Mouse (Mus musculus) midbrain, embryonic 16.5 days (tissue): ENCODE data around the gene Zyg11b. TPM values are rescaled to one million over a fixed set of nuclear protein-coding genes. Genes with fewer than 3 reads are reported as not detected.

Source experiments
- ATAC-seq: fragments of 200-750 bp; cut with Nextera tagmentation; 2 replicates; pipeline ENCODE4 v1.8.0; 2017; ENCODE audit warnings: moderate TSS enrichment
- H3K27ac ChIP-seq: fragments of 300-500 bp; sonication (generic); 2 replicates; pipeline ENCODE4 v1.5.1; 2014; ENCODE audit warnings: mild to moderate bottlenecking, low read length, mixed read lengths
- H3K27me3 ChIP-seq: fragments of 300-500 bp; sonication (generic); 2 replicates; pipeline ENCODE4 v1.6.1; 2014; ENCODE audit warnings: low read depth, low read length, mixed read lengths; ENCODE audit not compliant: control insufficient read depth, insufficient read depth
- H3K36me3 ChIP-seq: fragments of 300-500 bp; sonication (generic); 2 replicates; pipeline ENCODE4 v1.6.1; 2014; ENCODE audit warnings: mild to moderate bottlenecking, low read length, moderate library complexity, mixed read lengths; ENCODE audit not compliant: control insufficient read depth, insufficient read depth
- H3K4me1 ChIP-seq: fragments of 300-500 bp; sonication (generic); 2 replicates; pipeline ENCODE4 v1.6.1; 2014; ENCODE audit warnings: mild to moderate bottlenecking, low read length, mixed read lengths; ENCODE audit not compliant: control insufficient read depth, insufficient read depth
- H3K4me2 ChIP-seq: fragments of 300-500 bp; sonication (generic); 2 replicates; pipeline ENCODE4 v1.6.1; 2014; ENCODE audit warnings: mild to moderate bottlenecking, low read length, mixed read lengths
- H3K4me3 ChIP-seq: fragments of 300-500 bp; sonication (generic); 2 replicates; pipeline ENCODE4 v1.5.1; 2014; ENCODE audit warnings: low read depth, mild to moderate bottlenecking, low read length, moderate library complexity, mixed read lengths
- H3K9ac ChIP-seq: fragments of 300-500 bp; sonication (generic); 2 replicates; pipeline ENCODE4 v1.6.1; 2014; ENCODE audit warnings: low read depth, low read length, mixed read lengths
- H3K9me3 ChIP-seq: fragments of 300-500 bp; sonication (generic); replicated peaks from 2 replicates; pipeline ENCODE4 v1.6.1; 2014; ENCODE audit warnings: mild to moderate bottlenecking, low read length, mixed read lengths; ENCODE audit not compliant: control insufficient read depth, poor library complexity, severe bottlenecking
- WGBS: fragments of 180-500 bp; shearing (Covaris S2); extraction: QIAGEN DNeasy Blood & Tissue Kit; methylation state at CpG from one replicate; pipeline ENCODE4 v1.1.7; 2014; 5-methylcytosine and 5-hydroxymethylcytosine counted together
- polyA plus RNA-seq: library from polyadenylated mRNA; unstranded; fragments of >200 nt; fragmentation: Nextera tagmentation; extraction: Ambion mirVana; gene quantifications from 2 replicates; pipeline ENCODE4 v1.2.1, GENCODE M21; 2015

The Zyg11b gene
- polyA plus RNA-seq, 1 experiment from 2014 or later, result 37.0 TPM

DNA sequence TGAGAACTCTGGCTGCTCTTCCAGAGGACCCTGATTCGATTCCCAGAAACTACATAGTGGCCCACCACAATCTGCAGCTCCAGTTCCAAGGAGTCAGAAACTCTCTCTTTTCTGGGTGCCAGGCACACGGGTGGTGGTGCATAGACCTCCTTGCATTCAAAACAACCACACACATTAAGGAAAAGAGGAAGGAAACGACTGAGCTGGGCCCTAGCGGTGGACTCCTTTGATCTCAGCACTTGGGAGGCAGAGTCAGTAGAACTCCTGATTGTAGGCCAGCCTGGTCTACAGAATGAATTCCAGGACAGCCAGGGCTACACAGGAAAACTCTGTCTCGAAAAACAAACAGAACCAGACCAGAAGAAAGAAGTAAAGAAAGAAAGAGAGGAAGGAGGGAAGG is 22.7 kb upstream of the Zyg11b start:
- H3K4me2 ChIP-seq, result no peak overlapping the region
- no peaks in the 10 kb centered on the region for H3K36me3 ChIP-seq
- 68% methylated on average over 5 of the region's 5 CpGs for WGBS
- H3K27ac ChIP-seq, result no peak overlapping the region
- H3K9ac ChIP-seq, result no peak overlapping the region
- no peaks in the 10 kb centered on the region for H3K27me3 ChIP-seq
- H3K4me3 ChIP-seq, result no peak overlapping the region
- H3K9me3 ChIP-seq, result no peaks in the 10 kb centered on the region
- ATAC-seq, result no peak
- H3K4me1 ChIP-seq, result peaks cover 4% of the 10 kb centered on the region

DNA sequence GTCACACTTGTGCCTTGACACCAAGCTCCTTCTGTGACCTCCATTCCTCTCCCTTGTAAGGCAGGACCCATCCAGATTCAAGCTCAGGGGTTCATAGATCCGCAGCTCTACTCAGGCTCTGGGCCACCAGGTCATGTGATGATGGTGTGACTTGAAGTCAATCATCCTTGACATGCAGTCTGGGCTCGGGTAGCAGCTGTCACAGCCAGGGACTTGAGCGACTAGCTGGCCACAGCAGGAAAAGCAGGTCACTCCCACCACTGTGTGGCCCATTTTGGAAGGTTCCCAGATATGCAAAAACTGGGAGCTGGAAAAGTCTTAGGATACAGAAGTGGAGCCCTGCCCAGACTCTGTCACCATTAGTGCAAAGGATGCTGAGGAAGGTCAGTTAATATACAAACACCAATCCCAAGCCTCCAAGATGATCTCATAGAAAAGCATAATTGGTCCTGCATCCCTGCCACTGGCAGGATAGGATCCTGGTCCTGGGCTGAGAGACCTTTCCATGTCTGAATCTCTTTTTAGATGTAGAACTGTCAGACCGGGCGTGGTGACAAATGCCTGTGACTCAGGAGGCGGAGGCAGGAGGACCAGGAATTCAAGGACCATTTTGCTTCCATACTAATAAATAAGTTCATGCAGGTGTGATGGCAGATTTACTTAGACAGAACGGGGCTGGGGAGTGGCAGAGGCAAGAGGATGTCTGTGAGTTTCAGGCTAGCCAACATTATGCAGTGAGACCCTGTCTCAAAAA is 19.9 kb upstream of the Zyg11b start:
- no peaks in the 10 kb centered on the region for H3K9me3 ChIP-seq
- no peaks in the 10 kb centered on the region for H3K36me3 ChIP-seq
- H3K27me3 ChIP-seq, result no peaks in the 10 kb centered on the region
- ATAC-seq, result no peak
- no peak overlapping the region for H3K4me2 ChIP-seq
- 76% methylated on average over 7 of the region's 7 CpGs for WGBS
- no peak overlapping the region for H3K4me3 ChIP-seq
- H3K4me1 ChIP-seq, result no peaks in the 10 kb centered on the region
- no peak overlapping the region for H3K9ac ChIP-seq
- H3K27ac ChIP-seq, result no peak overlapping the region

DNA sequence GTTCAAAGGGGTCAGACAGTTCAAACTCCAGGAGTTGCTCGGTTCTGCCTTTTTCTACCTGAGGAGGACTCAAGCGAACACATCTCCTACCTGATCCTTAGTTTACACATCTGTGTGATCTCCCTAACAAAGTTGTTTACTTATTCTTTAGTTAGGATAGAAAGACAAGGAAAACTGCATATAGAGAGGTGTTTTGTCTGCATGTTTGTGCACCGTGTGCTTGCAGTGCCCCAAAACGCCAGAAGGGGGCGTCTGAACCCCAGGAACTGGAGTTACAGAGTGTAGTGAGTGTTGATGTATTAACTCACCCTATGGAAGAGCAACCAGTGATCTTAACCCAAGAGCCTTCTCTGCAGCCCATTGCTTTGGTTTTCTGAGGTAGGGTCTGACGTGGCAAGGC is 18.9 kb upstream of the Zyg11b start:
- H3K9me3 ChIP-seq, result no peaks in the 10 kb centered on the region
- no peak overlapping the region for H3K27ac ChIP-seq
- H3K4me3 ChIP-seq, result no peak overlapping the region
- 73% methylated on average over 6 of the region's 6 CpGs for WGBS
- no peaks in the 10 kb centered on the region for H3K27me3 ChIP-seq
- no peak for ATAC-seq
- H3K4me2 ChIP-seq, result no peak overlapping the region
- no peaks in the 10 kb centered on the region for H3K4me1 ChIP-seq
- H3K36me3 ChIP-seq, result no peaks in the 10 kb centered on the region
- no peak overlapping the region for H3K9ac ChIP-seq

DNA sequence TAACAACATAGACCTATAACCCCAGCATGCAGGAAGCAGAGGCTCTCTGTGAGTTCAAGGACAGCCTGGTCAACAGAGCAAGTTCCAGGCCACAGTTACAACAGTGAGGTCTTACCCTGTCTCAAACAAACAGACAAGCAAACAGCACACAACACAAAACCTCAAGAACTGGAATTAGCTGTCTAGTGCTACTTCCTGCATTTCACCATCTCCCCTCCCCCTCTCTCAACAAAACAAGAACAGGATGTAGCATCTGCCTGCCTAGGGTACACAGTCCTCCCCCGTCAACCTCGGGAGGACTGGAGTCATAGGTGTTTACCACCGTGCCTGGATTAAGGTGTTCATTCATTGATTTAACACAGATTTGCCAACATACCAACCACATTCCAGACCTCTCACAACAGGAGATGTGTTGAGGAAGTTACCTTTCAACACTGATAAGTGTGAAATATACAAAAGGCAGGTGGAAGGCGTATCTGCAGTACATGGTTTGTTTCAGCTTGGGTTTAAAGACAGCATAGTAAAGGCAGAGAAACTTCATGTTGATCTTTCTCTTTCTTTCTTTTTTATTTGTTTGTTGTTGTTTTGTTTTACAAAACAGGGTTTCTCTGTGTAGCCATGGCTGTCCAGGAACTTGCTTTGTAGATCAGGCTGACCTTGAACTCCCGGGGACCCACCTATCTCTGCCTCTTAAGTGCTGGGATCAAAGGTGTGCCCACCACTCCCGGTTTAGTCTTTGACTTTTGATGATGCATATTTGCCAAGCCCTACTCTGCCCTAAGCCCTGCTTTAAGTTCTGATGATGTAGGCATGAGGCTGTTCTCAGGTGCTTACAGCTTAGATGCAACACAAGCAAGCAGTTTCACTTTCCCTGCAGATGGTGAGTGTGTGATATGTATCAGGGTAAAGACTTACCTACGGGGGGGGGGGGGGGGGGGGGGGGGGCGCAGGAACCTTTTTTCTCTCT is 18.0 kb upstream of the Zyg11b start:
- Histone ChIP-seq H3K4me3 (no peak overlapping the region), H3K27me3 (no peaks in the 10 kb centered on the region), H3K4me1 (no peaks in the 10 kb centered on the region), H3K27ac (no peak overlapping the region), H3K36me3 (no peaks in the 10 kb centered on the region), H3K9ac (no peak overlapping the region), H3K4me2 (no peak overlapping the region), H3K9me3 (no peaks in the 10 kb centered on the region)
- 91% methylated on average over 7 of the region's 8 CpGs for WGBS
- no peak for ATAC-seq

DNA sequence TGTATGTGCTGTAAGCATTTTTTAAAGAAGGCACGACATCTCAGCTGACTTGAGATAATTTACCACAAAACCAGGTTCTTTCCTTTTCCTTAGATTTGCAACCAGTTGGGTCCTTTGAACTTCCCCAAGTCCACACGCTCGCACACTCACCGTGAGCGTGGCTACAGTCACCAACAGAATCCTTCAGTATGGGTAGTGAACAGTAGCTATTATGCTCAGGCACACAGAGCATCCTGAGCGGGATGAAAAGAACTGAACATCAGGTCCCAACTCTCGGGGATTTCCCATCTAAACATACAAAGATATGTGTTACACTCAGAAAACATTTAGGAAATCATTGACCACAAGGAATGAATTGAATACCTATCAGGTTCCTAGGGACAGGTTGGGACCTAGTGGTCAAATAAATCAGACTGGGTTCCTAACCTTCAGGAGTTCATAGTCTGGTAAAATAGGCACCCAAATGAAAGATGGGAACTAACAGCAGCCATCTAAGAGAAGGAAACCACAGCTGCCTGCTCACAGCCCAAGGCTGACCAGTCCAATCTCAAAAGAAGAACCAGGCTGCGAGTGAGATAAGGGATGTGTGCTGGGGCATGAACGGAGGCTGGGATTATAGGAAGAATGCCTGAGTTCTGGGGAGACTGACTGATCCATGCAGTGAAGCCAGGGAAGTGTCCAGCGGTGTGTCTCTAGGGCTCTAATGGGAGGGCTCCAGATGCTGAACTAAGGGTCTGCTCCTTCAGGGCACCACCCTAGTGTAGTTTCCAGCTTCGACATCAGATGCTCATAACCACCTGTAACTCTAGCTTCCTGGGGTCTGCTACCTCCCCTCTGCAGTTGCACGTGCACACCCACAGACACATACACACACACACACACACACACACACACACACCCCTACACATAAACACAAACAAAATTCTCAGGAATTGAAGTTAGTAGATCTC is 17.0 kb upstream of the Zyg11b start:
- H3K4me2 ChIP-seq, result no peak overlapping the region

DNA sequence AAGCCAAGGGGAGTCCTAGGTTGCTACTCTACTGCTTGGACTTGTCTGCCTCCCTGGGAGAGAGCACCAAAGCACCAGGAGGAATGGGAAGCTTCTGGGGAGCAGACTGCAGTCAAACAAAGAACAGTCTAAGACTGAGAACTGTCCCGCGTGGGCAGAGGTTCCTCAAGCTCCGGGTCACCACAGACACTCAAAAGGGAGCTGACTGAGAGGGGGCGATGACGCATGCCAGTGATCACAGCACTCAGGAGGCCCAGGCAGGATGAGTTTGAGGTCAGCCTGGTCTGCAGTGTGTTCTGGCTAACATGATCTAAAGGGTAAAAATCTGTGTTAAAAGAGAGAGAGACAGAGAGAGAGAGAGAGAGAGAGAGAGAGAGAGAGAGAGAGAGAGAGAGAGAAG is 13.1 kb upstream of the Zyg11b start:
- Histone ChIP-seq H3K9me3 (no peaks in the 10 kb centered on the region), H3K4me1 (no peaks in the 10 kb centered on the region), H3K27ac (no peak overlapping the region), H3K9ac (no peak overlapping the region), H3K36me3 (no peaks in the 10 kb centered on the region), H3K4me2 (no peak overlapping the region), H3K27me3 (no peaks in the 10 kb centered on the region), H3K4me3 (no peak overlapping the region)
- 54% methylated on average over 5 of the region's 5 CpGs for WGBS
- ATAC-seq, result no peak

More for the DNA sequence above, 17.0 kb upstream of the Zyg11b start:
- Histone ChIP-seq H3K4me1 (no peaks in the 10 kb centered on the region), H3K27ac (no peak overlapping the region), H3K36me3 (no peaks in the 10 kb centered on the region), H3K9ac (no peak overlapping the region), H3K9me3 (no peaks in the 10 kb centered on the region), H3K4me3 (no peak overlapping the region), H3K27me3 (no peaks in the 10 kb centered on the region)
- ATAC-seq, result no peak
- 82% methylated on average over 12 of the region's 12 CpGs for WGBS

DNA sequence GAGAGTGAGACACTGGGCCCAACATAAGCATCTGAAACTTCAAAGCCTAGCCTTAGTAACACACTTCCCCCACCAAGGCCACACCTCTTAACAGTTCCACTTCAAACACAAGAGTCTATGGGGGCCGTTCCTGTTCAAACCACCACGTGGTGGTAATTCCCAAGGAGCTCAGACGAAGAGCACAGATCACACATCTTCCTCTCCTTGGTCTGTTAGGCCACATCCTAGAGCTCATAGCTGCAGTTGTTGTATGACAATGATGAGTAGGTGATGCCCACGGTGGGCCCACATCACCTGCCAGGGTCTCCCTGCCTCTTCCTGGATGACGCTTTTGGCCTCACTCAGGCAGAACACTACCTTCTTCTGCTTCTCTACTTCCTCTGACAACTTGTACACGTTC is 9.8 kb upstream of the Zyg11b start:
- H3K27me3 ChIP-seq, result no peaks in the 10 kb centered on the region
- H3K9ac ChIP-seq, result no peak overlapping the region
- H3K4me2 ChIP-seq, result no peak overlapping the region
- 0 out of 2 replicates have a peak, but pooled peaks cover 6% of the 10 kb centered on the region for H3K9me3 ChIP-seq
- WGBS, result 86% methylated on average over 6 of the region's 6 CpGs
- H3K4me3 ChIP-seq, result no peak overlapping the region
- no peaks in the 10 kb centered on the region for H3K36me3 ChIP-seq
- no peak for ATAC-seq
- H3K4me1 ChIP-seq, result no peaks in the 10 kb centered on the region
- no peak overlapping the region for H3K27ac ChIP-seq

DNA sequence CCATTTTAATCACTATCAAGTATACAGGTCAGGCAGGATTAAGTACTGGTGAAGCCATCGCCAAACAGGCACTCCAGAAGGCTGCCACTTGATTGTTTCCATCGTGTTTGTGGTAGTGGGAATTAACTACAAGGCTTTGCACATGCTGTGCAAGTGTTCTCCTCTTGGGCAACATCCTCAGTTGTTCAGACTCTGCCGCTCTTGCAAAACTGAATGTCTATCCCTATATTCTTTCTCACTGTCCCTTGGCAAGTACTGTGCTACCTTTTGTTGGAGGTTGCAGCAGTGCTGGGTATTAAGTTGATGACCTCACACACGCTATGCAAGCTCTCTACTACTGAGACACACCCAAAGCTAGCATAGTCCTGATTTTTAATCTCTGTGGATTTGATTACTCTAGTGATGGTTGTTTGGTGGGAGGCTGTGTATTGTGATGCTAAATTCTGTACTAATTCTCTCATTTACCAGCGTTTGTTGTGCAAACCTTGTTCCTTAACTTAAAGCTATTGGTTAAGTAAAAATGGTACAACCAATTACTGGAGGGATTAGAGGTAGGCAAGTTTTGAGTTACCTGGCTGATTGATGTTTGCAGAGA is 1.5 kb upstream of the Zyg11b start:
- no peak for ATAC-seq
- WGBS, result 77% methylated on average over 5 of the region's 5 CpGs
- H3K27ac ChIP-seq, result no peak overlapping the region

More for the DNA sequence above, 1.5 kb upstream of the Zyg11b start:
- Histone ChIP-seq H3K27me3 (no peaks in the 10 kb centered on the region), H3K36me3 (no peaks in the 10 kb centered on the region), H3K4me2 (no peak overlapping the region), H3K4me3 (no peak overlapping the region), H3K9ac (no peak overlapping the region), H3K9me3 (0 out of 2 replicates have a peak, but pooled peaks cover 3% of the 10 kb centered on the region), H3K4me1 (peaks cover 22% of the 10 kb centered on the region)
